Mouse (Mus musculus): ENCODE measurements at regions not wholly inside any gene's neighbourhood (a gene's known extent, or its start where the extent isn't known, plus 50 kb on each side); places are given as distances from the start of the nearest gene placed in this dataset.

DNA sequence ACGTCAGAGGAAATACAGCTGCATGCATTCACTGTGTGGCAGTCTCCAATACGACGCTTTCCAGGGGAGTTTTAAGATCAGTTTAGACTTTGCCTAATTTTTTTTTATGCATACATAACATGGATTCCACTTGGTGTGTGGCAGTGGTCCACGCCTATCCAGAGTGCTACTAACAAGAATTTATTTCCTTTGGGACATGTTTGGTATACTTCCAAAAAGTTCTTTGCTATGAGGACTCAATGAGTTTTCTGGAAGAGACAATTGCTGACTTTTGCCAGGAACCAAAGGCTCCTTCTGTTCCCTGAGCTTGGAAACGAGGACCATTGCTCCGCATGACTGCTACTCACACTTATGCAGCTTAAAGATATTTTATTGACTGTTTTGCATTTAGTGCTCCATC is 59.2 kb downstream of the Marcks start:
- H3K4me1 ChIP-seq: peaks cover 13% of the 10 kb centered on the region
- H3K36me3 ChIP-seq: no peaks in the 10 kb centered on the region
- H3K27ac ChIP-seq: peak overlapping the region; percentile 62; the same call in 1 of the 2 replicates
- H3K9me3 ChIP-seq: no peaks in the 10 kb centered on the region
- H3K4me2 ChIP-seq: no peak overlapping the region
- no peak for ATAC-seq (ENCODE audit: insufficient number of reproducible peaks, low FRiP score, low TSS enrichment, low read depth)
- 41% methylated on average over 6 of the region's 6 CpGs for WGBS
- H3K4me3 ChIP-seq: no peak overlapping the region
- no peaks in the 10 kb centered on the region for H3K27me3 ChIP-seq
- H3K9ac ChIP-seq: no peak overlapping the region

DNA sequence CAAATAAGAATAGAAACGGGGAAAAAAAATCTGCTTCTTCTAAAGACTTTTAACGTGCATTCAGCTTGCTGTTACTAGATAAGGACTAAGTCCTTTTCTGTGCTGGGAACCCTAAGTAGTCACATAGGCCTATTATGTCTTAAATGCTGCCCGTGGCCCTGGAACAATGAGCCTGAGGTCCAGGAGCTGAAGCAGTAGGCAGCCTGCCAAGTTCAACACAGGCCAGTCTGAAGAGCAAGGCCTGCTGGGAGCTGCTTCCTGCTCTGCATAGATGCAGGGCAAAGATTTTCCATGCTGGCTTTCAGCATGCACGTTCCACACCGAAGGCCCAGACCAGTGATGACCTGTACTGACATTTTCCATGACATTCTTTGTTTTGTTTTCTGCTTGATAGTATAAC is 60.3 kb downstream of the Marcks start:
- no peak overlapping the region for H3K4me3 ChIP-seq
- no peaks in the 10 kb centered on the region for H3K27me3 ChIP-seq
- H3K4me1 ChIP-seq: peaks cover 13% of the 10 kb centered on the region
- no peak overlapping the region for H3K4me2 ChIP-seq
- no peak for ATAC-seq (ENCODE audit: insufficient number of reproducible peaks, low FRiP score, low TSS enrichment, low read depth)
- no peak overlapping the region for H3K9ac ChIP-seq
- peak overlapping the region; percentile 62 for H3K27ac ChIP-seq
- H3K36me3 ChIP-seq: no peaks in the 10 kb centered on the region
- no peaks in the 10 kb centered on the region for H3K9me3 ChIP-seq
- 29% methylated on average over 5 of the region's 5 CpGs for WGBS

DNA sequence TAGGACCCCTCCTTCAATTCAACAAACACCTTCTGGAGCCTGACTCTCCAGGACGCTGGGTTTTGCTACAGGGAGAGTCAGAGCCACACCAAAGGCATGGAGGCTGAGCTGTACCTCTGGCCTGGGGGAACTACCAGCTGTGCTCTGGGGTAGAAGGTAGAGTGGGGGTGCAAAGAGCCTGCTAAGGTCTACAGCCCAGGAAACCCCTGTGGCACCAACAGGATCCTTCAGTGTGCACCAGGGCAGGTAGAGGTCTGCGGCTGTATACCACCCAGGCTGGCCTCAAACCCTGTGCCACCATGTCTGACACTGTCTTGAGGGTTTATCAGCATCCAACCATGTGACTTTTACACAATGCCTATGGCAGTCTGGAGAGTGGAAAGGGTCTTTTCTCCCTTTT is 61.0 kb downstream of the Marcks start:
- Histone ChIP-seq H3K4me2 (no peak overlapping the region), H3K27ac (peak overlapping the region; percentile 62; the same call in 1 of the 2 replicates), H3K4me1 (peaks cover 13% of the 10 kb centered on the region), H3K9me3 (no peaks in the 10 kb centered on the region), H3K27me3 (no peaks in the 10 kb centered on the region), H3K9ac (no peak overlapping the region), H3K36me3 (no peaks in the 10 kb centered on the region), H3K4me3 (no peak overlapping the region)
- 81% methylated on average over 2 of the region's 2 CpGs for WGBS
- no peak for ATAC-seq (ENCODE audit: insufficient number of reproducible peaks, low FRiP score, low TSS enrichment, low read depth)

DNA sequence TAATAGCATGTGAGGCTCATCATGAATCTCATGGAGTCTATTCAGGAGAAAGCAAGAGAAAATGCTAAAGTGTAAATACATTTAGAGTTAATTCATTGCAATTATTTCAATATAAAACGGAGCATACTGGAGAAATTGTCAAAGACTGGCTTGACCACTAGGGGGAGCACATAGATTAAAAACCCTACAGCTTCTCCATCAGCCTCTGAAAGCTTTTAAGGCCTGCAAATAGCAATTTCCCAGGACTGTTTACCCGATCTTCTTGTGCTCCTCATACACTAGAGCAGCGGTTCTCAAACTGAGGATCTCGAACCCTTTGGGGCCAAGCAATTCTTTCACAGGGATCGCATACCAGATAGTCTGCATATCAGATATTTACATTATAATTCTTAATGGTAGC is 65.9 kb downstream of the Marcks start:
- H3K4me1 ChIP-seq: peaks cover 3% of the 10 kb centered on the region; the same call in 1 of the 2 replicates
- no peak for ATAC-seq (ENCODE audit: insufficient number of reproducible peaks, low FRiP score, low TSS enrichment, low read depth)
- no peak overlapping the region for H3K4me3 ChIP-seq
- 8% methylated on average over 5 of the region's 5 CpGs for WGBS
- H3K27ac ChIP-seq: no peak overlapping the region
- H3K9ac ChIP-seq: no peak overlapping the region
- H3K36me3 ChIP-seq: no peaks in the 10 kb centered on the region
- H3K9me3 ChIP-seq: no peaks in the 10 kb centered on the region
- no peaks in the 10 kb centered on the region for H3K27me3 ChIP-seq
- H3K4me2 ChIP-seq: no peak overlapping the region

DNA sequence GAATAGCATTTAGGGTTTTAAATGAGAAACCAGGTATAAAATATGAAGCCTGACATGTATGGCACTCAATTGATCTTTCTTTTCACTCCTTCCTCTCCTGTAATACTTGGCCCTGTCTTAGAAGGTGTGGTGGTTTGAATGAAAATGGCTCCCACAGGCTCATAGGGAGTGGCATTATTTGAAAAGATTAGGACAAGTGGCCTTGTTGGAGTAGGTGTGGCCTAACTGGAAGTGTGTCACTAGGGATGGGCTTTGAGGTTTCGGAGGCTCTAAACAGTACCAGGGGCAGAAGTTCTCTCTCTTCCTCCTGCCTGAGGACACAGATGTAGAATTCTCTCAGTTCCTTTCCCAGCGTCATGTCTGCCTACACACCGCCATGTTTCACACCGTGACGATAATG is 66.7 kb downstream of the Marcks start:
- WGBS: 97% methylated on average over 5 of the region's 5 CpGs
- ATAC-seq (ENCODE audit: insufficient number of reproducible peaks, low FRiP score, low TSS enrichment, low read depth): no peak

GRCm38 (mm10) chr10:37071420-37071819 is 67.3 kb downstream of the Marcks start:
- no peaks in the 10 kb centered on the region for H3K4me1 ChIP-seq
- no peak overlapping the region for H3K9ac ChIP-seq
- no peaks in the 10 kb centered on the region for H3K9me3 ChIP-seq
- ATAC-seq (ENCODE audit: insufficient number of reproducible peaks, low FRiP score, low TSS enrichment, low read depth): no peak
- H3K4me2 ChIP-seq: no peak overlapping the region
- no peak overlapping the region for H3K27ac ChIP-seq
- WGBS: 82% methylated on average over 2 of the region's 2 CpGs
- no peaks in the 10 kb centered on the region for H3K27me3 ChIP-seq
- no peaks in the 10 kb centered on the region for H3K36me3 ChIP-seq
- no peak overlapping the region for H3K4me3 ChIP-seq

More for the DNA sequence above, 66.7 kb downstream of the Marcks start:
- Histone ChIP-seq H3K9me3 (no peaks in the 10 kb centered on the region), H3K36me3 (no peaks in the 10 kb centered on the region), H3K4me1 (no peaks in the 10 kb centered on the region), H3K27me3 (no peaks in the 10 kb centered on the region), H3K27ac (no peak overlapping the region), H3K9ac (no peak overlapping the region), H3K4me3 (no peak overlapping the region), H3K4me2 (no peak overlapping the region)

Data from limb, embryonic 15.5 days (tissue).